Mouse (Mus musculus): Measurements from ENCODE around the gene Tert.

The Tert gene

GRCm38 (mm10) chr13:73626745-73627549 lies at the start of gene Tert:
Gene Tert (plus strand): TSS chr13:73626911.
- peak in 1 of 2 experiments; percentile 61 for DNase-seq (ENCODE audit: low read depth in 2 of 2, low spot score in 2 of 2)

DNA sequence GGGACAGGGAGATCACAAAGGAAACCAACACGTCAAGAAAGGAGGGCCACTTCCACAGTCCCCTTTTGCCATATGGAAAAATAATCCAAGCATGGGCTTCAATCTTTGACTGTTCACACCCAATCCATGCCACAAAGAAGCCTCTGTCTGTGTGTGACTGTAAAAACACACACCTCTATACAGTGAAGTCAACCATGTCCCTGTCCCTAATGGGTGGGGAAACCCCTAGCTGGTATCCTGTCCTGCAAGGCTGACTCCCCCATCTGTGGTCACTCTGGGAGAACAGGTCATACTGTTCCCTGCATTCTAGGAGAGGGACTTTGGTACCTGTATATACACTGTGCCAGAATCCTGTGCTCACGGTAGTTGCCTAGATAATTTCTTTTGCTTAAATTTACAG lies 49.4 kb upstream of the Tert start:
- no peak for DNase-seq (ENCODE audit: low read depth in 2 of 2, low spot score in 2 of 2)

GRCm38 (mm10) chr13:73591488-73591887 lies 35.2 kb upstream of the Tert start:
- DNase-seq (ENCODE audit: low read depth in 2 of 2, low spot score in 2 of 2), result no peak

- DNase-seq (ENCODE audit: low read depth in 2 of 2, low spot score in 2 of 2), result no peak
These were observed 34.2 kb upstream of the Tert start for GRCm38 (mm10) chr13:73592546-73592945.

DNA sequence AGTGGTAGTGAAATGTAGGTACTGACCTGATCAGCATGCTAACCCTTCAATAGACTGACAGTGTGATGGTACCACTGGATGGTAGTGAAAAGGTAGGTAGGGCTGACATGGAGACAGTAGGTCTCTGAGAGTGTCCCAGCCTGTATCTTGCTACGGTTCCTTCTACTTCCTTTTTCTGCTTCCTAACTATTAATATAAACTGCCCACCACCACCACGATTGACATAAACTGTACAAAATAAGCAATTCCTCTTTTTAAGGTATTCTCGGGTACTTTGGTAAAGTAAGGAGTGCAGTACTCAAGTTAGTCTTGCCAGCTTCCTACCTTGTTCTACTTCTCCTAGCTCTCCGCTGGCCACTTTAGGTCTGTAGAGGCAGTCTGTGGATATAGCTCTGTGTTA lies 30.4 kb upstream of the Tert start:
- no peak for DNase-seq (ENCODE audit: low read depth in 2 of 2, low spot score in 2 of 2)

- DNase-seq (ENCODE audit: low read depth in 2 of 2, low spot score in 2 of 2), result no peak
These were observed 26.5 kb upstream of the Tert start for GRCm38 (mm10) chr13:73600217-73600616.

DNA sequence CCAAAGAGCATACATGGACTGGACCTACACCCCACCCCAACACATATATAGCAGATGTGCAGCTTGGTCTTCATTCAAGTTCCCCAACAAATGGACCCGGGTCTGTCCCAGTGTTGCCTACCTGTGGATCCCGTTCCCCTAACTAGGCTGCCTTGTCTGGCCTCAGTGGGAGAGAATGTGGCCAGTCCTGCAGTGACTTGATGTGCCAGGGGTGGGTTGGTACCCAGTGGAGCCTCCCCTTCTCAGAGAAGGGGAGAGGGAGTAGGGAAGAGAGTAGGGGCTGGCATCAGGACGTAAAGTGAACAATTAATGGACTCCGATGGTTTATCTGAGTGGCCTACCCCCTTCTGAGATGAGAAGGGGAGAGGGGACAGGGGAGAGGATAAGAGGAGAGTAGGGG lies 23.7 kb upstream of the Tert start:
- no peak for DNase-seq (ENCODE audit: low read depth in 2 of 2, low spot score in 2 of 2)

- DNase-seq (ENCODE audit: low read depth in 2 of 2, low spot score in 2 of 2), result peak; percentile 84 to 88
These were observed 23.1 kb upstream of the Tert start, which contains the start of gene Clptm1l for GRCm38 (mm10) chr13:73603522-73604155. Gene Clptm1l (plus strand): TSS chr13:73604006.

- no peak for DNase-seq (ENCODE audit: low read depth in 2 of 2, low spot score in 2 of 2)
These were observed 22.4 kb upstream of the Tert start for GRCm38 (mm10) chr13:73604156-73604957.

DNA sequence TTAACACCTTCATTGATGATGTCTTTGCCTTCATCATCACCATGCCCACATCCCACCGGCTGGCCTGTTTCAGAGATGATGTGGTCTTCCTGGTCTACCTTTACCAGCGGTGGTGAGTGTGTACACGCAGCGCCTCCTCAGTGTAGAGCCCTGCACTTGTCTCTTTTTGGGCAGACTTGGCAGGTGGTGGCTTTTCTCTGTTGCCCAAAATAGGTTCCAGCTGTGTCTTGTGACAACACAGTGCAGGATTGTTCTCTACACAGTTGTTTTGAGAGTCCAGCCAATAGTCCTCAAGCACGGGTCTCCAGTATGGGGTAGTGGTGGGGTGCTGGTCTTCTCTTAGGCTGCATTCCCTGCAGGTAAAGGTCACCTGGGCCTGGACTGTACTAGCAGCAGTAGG lies 8.3 kb upstream of the Tert start:
- no peak for DNase-seq (ENCODE audit: low read depth in 2 of 2, low spot score in 2 of 2)

DNA sequence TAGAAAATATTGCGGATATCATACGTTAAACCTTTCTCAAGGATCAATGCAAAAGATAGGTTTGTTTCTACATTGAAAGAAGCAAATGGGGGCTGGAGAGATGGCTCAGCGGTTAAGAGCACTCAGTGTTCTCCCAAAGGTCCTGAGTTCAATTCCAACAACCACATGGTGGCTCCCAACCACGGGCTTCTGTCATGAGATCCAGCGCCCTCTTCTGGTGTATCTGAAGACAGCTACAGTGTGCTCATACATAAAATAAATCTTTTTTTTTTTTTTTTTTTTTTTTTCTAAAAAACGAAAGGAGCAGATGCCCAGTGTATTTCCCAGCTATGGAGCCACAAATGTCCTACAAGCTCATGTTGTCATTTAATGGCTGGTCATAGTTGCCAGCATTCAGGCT lies 6.1 kb upstream of the Tert start:
- no peak for DNase-seq (ENCODE audit: low read depth in 2 of 2, low spot score in 2 of 2)

DNA sequence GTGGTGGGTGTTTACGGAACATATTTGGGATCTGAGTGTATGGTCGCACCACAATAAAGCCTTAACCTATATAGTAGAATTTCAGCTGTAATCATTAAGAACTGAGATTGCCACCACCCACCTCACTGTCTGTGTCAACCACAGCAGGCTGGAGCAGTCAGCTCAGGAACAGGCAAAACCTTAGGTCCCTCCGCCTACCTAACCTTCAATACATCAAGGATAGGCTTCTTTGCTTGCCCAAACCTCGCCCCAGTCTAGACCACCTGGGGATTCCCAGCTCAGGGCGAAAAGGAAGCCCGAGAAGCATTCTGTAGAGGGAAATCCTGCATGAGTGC lies 334 bp upstream of the Tert start:
- peak in 1 of 2 experiments; percentile 44 for DNase-seq (ENCODE audit: low read depth in 2 of 2, low spot score in 2 of 2)

DNA sequence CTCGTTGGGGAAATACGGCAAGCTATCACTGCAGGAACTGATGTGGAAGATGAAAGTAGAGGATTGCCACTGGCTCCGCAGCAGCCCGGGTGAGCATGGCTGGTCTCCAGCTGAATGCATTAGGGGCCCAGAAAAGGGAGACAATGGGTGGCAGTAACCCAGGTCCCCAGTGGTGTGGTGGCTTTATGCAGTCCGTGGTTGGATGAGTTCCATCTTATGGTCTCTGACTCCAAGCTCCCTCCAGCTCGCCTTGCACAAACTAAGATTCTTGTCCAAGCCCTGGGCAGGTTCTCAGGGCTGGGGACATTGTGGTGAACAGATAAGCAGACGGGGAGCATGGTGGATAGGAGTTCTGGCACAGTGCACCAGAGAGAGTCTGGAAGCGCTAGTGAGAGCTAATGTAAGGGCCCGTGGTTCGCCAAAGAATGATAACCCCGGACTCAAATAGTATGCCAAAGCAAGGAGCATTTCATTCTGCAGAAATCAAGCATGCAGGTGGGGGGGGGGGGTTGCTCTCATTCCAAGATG lies 1.9 kb downstream of the Tert start:
- DNase-seq (ENCODE audit: low read depth in 2 of 2, low spot score in 2 of 2), result no peak

DNA sequence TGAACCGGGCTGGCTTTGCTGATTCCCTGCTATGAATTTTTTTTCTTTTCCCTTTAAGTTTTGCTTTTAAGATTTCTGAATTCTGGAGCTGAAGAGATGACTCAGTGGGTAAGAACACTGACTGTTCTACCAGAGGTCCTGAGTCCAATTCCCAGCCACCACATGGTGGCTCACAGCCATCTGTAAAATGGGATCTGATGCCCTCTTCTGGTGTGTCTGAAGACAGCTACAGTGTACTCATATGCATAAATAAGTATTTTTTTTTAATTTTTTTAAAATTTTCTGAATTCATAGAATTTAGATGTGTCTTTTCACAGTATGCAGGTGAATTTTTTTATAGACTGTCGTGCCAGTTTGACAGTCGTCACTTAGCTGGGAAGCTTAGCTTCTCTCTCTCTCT lies 5.1 kb downstream of the Tert start:
- DNase-seq (ENCODE audit: low read depth in 2 of 2, low spot score in 2 of 2), result no peak

DNA sequence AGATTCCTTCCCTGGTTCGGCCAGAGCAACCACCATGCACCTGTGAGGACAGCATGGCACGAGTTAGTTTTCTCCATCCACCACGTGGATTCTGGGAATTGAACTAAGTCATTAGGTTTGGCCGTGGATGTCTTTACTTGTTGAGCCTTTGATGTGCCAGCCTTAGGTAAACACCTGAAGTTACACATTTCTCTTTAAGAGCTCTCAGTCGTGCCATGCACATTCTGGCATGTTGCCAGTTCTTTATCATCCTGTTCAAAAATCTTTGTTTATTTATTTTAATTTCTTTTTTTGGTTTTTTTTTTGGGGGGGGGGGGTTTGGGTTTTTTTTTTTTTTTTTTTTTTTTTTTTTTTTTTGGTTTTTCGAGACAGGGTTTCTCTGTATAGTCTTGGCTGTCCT lies 11.1 kb downstream of the Tert start:
- no peak for DNase-seq (ENCODE audit: low read depth in 2 of 2, low spot score in 2 of 2)

- DNase-seq (ENCODE audit: low read depth in 2 of 2, low spot score in 2 of 2), result no peak
These were observed 14.6 kb downstream of the Tert start for GRCm38 (mm10) chr13:73641296-73641695.

DNA sequence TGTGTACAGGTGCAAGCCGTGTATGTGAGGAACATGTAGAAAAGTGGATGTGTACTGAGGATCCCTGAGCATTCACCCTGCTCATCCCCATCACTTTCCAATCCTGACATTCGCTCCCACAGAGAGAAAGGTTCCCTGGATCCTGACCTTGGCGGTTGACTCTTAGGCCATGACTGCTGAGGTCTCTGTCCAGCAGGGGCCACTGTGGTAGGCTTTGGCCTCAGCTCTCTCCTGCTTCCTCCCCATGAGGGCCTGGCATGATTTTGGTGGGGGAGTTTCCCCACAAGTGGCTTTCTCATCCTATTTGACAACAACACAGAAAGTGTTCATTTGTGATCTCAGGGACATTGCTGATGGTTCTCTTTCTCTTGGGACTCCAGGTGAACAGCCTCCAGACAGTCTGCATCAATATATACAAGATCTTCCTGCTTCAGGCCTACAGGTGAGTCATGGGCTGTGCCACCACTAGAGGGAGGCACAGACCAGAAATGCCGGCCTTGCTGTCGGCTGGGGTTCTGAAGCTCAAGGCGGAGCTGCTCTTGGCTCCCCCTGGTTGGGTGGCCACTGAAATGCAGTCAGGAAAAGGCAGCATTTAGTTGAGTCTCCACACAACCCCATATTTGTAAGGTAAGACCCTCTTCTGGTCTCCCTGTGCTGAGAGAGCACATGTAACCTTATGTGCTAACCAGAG lies 19.8 kb downstream of the Tert start:
- DNase-seq (ENCODE audit: low read depth in 2 of 2, low spot score in 2 of 2), result peak; percentile 79 to 80

GRCm38 (mm10) chr13:73653266-73653665 lies 26.6 kb downstream of the Tert start:
- no peak for DNase-seq (ENCODE audit: low read depth in 2 of 2, low spot score in 2 of 2)

DNA sequence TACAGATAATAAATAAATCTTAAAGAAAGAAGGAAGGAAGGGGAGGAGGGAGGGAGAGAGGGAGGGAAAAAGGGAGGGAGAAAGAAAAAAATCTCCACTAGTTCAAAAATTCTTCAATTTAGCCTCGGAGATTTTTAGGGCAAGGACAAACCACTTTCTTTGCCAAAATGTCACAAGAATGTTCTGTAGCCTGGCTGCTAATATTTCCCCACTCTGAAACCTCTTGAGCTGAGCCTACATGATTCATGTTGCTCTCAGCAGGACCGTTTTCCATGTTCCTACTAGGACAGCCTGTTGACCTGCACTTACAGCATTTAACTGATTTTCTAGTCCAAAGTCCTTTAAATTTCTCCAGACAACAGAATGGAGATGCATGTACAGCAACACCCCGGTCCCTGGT lies 28.3 kb downstream of the Tert start:
- DNase-seq (ENCODE audit: low read depth in 2 of 2, low spot score in 2 of 2), result no peak

DNA sequence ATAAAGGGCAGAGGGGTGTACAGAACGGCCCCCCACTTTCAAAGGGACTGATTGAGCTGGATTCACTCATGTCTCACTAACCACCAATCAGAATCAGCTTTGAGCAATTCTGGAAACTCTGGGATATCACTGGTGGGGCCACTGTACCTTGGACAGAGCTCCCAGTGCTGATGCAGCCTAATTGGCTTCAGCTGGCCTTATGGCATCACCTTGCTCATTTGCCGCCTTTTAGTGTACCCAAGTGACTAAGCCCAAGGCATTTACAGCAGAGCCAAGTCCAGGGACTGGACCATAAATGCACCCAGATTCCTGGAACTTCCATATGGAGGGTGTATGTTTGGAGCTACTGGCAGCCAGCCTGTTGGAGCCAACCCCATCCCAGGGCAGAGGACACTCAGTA lies 32.2 kb downstream of the Tert start:
- no peak for DNase-seq (ENCODE audit: low read depth in 2 of 2, low spot score in 2 of 2)

DNA sequence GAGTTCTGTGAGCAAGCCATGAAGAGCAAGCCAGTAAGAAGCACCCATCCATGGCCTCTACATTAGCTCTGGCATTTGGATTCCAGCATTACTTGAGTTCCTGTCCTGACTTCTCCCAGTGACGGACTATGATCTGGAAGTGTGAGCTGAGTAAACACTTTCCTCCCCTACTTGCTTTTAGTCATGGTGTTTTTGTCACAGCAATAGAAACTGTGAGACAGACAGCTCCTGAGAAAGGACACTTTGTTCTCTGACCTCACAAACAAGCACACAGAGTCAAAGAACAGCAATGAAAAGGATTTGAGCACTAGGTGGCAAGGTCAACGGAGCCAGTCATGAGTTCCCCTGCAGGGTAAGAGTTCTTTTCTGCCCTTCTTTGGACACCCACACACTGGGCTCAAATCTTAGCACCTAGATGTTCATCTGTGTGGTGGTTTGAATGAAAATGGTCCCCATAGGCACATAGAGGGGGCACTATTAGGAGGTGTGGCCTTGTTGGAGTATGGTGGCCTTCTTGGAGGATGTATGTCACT lies 33.5 kb downstream of the Tert start:
- no peak for DNase-seq (ENCODE audit: low read depth in 2 of 2, low spot score in 2 of 2)

Measured in CD8-positive naive resting alpha-beta T cell, adult 2 months (primary cell).